Mouse (Mus musculus) kidney, embryonic 14.5 days (tissue): ENCODE data around the gene Xylb. TPM values are rescaled to one million over a fixed set of nuclear protein-coding genes. Genes with fewer than 3 reads are reported as not detected.

ENCODE experiments used
- ATAC-seq: fragments of 200-750 bp; cut with Nextera tagmentation; 2 replicates; pipeline ENCODE4 v1.8.0; 2017; ENCODE audit warnings: moderate number of reproducible peaks, mild to moderate bottlenecking, moderate TSS enrichment, moderate library complexity; ENCODE audit not compliant: low FRiP score, low TSS enrichment
- H3K27ac ChIP-seq: fragments of 300-500 bp; sonication (generic); 2 replicates; pipeline ENCODE4 v1.5.1; 2014; ENCODE audit warnings: low read depth, mild to moderate bottlenecking, low read length, moderate library complexity, mixed read lengths
- H3K27me3 ChIP-seq: fragments of 300-500 bp; sonication (generic); 2 replicates; pipeline ENCODE4 v1.6.1; 2014; ENCODE audit warnings: mild to moderate bottlenecking, low read length; ENCODE audit not compliant: control insufficient read depth, insufficient read depth
- H3K36me3 ChIP-seq: fragments of 300-500 bp; sonication (generic); 2 replicates; pipeline ENCODE4 v1.6.1; 2014; ENCODE audit warnings: low read length, mixed read lengths; ENCODE audit not compliant: control insufficient read depth, insufficient read depth
- H3K4me1 ChIP-seq: fragments of 300-500 bp; sonication (generic); 2 replicates; pipeline ENCODE4 v1.6.1; 2014; ENCODE audit warnings: low read length, mixed read lengths; ENCODE audit not compliant: control insufficient read depth, insufficient read depth
- H3K4me2 ChIP-seq: fragments of 300-500 bp; sonication (generic); replicated peaks from 2 replicates; pipeline ENCODE4 v1.6.1; 2014; ENCODE audit warnings: low read depth, mild to moderate bottlenecking, low read length
- H3K4me3 ChIP-seq: fragments of 300-500 bp; sonication (generic); 2 replicates; pipeline ENCODE4 v1.5.1; 2014; ENCODE audit warnings: mild to moderate bottlenecking, low read length
- H3K9ac ChIP-seq: fragments of 300-500 bp; sonication (generic); 2 replicates; pipeline ENCODE4 v1.6.1; 2014; ENCODE audit warnings: low read depth, mild to moderate bottlenecking, low read length, moderate library complexity
- H3K9me3 ChIP-seq: fragments of 300-500 bp; sonication (generic); 2 replicates; pipeline ENCODE4 v1.6.1; 2016; ENCODE audit warnings: low read length; ENCODE audit not compliant: control insufficient read depth
- WGBS: fragments of 180-500 bp; shearing (Covaris S2); extraction: QIAGEN DNeasy Blood & Tissue Kit; methylation state at CpG from one replicate; pipeline ENCODE4 v1.1.7; 2014; 5-methylcytosine and 5-hydroxymethylcytosine counted together
- polyA plus RNA-seq: library from polyadenylated mRNA; unstranded; fragments of >200 nt; fragmentation: Nextera tagmentation; extraction: Ambion mirVana; gene quantifications from 2 replicates; pipeline ENCODE4 v1.2.1, GENCODE M21; 2014

Xylb gene
- polyA plus RNA-seq, 1 experiment from 2014 or later, result 17.9 TPM

GRCm38 (mm10) chr9:119419852-119420438 is 62.8 kb downstream of the Xylb start:
- Histone ChIP-seq H3K9me3 (no peaks in the 10 kb centered on the region), H3K4me2 (no peak overlapping the region), H3K27ac (no peak overlapping the region), H3K4me3 (no peak overlapping the region), H3K36me3 (no peaks in the 10 kb centered on the region), H3K27me3 (no peaks in the 10 kb centered on the region), H3K4me1 (peaks cover 12% of the 10 kb centered on the region), H3K9ac (no peak overlapping the region)
- ATAC-seq, result no peak
- 63% methylated on average over 12 of the region's 12 CpGs for whole genome bisulfite sequencing

GRCm38 (mm10) chr9:119425217-119425975 is 68.2 kb downstream of the Xylb start:
- ATAC-seq, result peak; percentile 81
- Histone ChIP-seq H3K9me3 (no peaks in the 10 kb centered on the region), H3K27me3 (no peaks in the 10 kb centered on the region), H3K27ac (0 out of 2 replicates have a peak overlapping the region, but pooled peaks have one; percentile 24), H3K4me2 (0 out of 2 replicates have a peak overlapping the region, but pooled peaks have one; percentile 0), H3K9ac (no peak overlapping the region), H3K4me3 (no peak overlapping the region), H3K36me3 (peaks cover 26% of the 10 kb centered on the region), H3K4me1 (peaks cover 34% of the 10 kb centered on the region)
- WGBS, result 24% methylated on average over 7 of the region's 7 CpGs

- 90% methylated on average over 13 of the region's 13 CpGs for WGBS
- no peak for ATAC-seq
- no peak overlapping the region for H3K4me2 ChIP-seq
- H3K36me3 ChIP-seq, result peaks cover 28% of the 10 kb centered on the region
- no peak overlapping the region for H3K9ac ChIP-seq
- H3K4me1 ChIP-seq, result peaks cover 34% of the 10 kb centered on the region
- H3K4me3 ChIP-seq, result no peak overlapping the region
- no peaks in the 10 kb centered on the region for H3K9me3 ChIP-seq
- 0 out of 2 replicates have a peak overlapping the region, but pooled peaks have one; percentile 14 for H3K27ac ChIP-seq
- no peaks in the 10 kb centered on the region for H3K27me3 ChIP-seq
These were observed 68.8 kb downstream of the Xylb start for GRCm38 (mm10) chr9:119425976-119426415.

GRCm38 (mm10) chr9:119426483-119426882 is 69.3 kb downstream of the Xylb start:
- no peak overlapping the region for H3K4me3 ChIP-seq
- peaks cover 31% of the 10 kb centered on the region for H3K36me3 ChIP-seq
- peaks cover 34% of the 10 kb centered on the region for H3K4me1 ChIP-seq
- no peak overlapping the region for H3K27ac ChIP-seq
- H3K4me2 ChIP-seq, result no peak overlapping the region
- H3K27me3 ChIP-seq, result no peaks in the 10 kb centered on the region
- WGBS, result 64% methylated on average over 7 of the region's 7 CpGs
- no peak for ATAC-seq
- no peaks in the 10 kb centered on the region for H3K9me3 ChIP-seq
- H3K9ac ChIP-seq, result no peak overlapping the region

- H3K36me3 ChIP-seq, result peaks cover 64% of the 10 kb centered on the region
- H3K27ac ChIP-seq, result no peak overlapping the region
- WGBS, result 54% methylated on average over 7 of the region's 7 CpGs
- H3K4me3 ChIP-seq, result no peak overlapping the region
- peak; percentile 61 for ATAC-seq
- no peak overlapping the region for H3K9ac ChIP-seq
- peaks cover 18% of the 10 kb centered on the region for H3K4me1 ChIP-seq
- no peak overlapping the region for H3K4me2 ChIP-seq
- no peaks in the 10 kb centered on the region for H3K27me3 ChIP-seq
- H3K9me3 ChIP-seq, result no peaks in the 10 kb centered on the region
These were observed 73.1 kb downstream of the Xylb start for GRCm38 (mm10) chr9:119430311-119430710.

- Histone ChIP-seq H3K27me3 (no peaks in the 10 kb centered on the region), H3K9ac (no peak overlapping the region), H3K36me3 (peaks cover 73% of the 10 kb centered on the region), H3K9me3 (no peaks in the 10 kb centered on the region), H3K4me2 (no peak overlapping the region), H3K27ac (no peak overlapping the region), H3K4me1 (no peaks in the 10 kb centered on the region), H3K4me3 (no peak overlapping the region)
- WGBS, result 74% methylated on average over 2 of the region's 2 CpGs
- no peak for ATAC-seq
These were observed 78.7 kb downstream of the Xylb start for GRCm38 (mm10) chr9:119435855-119436254.

GRCm38 (mm10) chr9:119438065-119438464 is 80.9 kb downstream of the Xylb start:
- no peak overlapping the region for H3K4me2 ChIP-seq
- WGBS, result 94% methylated on average over 12 of the region's 12 CpGs
- no peaks in the 10 kb centered on the region for H3K4me1 ChIP-seq
- no peak for ATAC-seq
- no peak overlapping the region for H3K9ac ChIP-seq
- no peaks in the 10 kb centered on the region for H3K9me3 ChIP-seq
- H3K27ac ChIP-seq, result no peak overlapping the region
- H3K4me3 ChIP-seq, result no peak overlapping the region
- peaks cover 55% of the 10 kb centered on the region for H3K36me3 ChIP-seq
- H3K27me3 ChIP-seq, result no peaks in the 10 kb centered on the region

GRCm38 (mm10) chr9:119438498-119439000 is 81.4 kb downstream of the Xylb start:
- peaks cover 51% of the 10 kb centered on the region for H3K36me3 ChIP-seq
- ATAC-seq, result no peak
- no peaks in the 10 kb centered on the region for H3K4me1 ChIP-seq
- no peak overlapping the region for H3K4me3 ChIP-seq
- no peak overlapping the region for H3K9ac ChIP-seq
- H3K4me2 ChIP-seq, result no peak overlapping the region
- no peak overlapping the region for H3K27ac ChIP-seq
- no peaks in the 10 kb centered on the region for H3K27me3 ChIP-seq
- 94% methylated on average over 9 of the region's 9 CpGs for WGBS
- no peaks in the 10 kb centered on the region for H3K9me3 ChIP-seq
